Mouse (Mus musculus) adrenal gland, postnatal 4 days (tissue): ENCODE results near the gene Disc1. TPM values are rescaled to one million over a fixed set of nuclear protein-coding genes. Genes with fewer than 3 reads are reported as not detected.
A peak's percentile ranks its signal among the peaks of the same experiment; 100 is the strongest.

Source experiments
- DNase-seq, 2 experiments: peaks; one replicate each; pipeline ENCODE4 v3.0.0; 2021 to 2022; ENCODE audit warnings: low spot score in 2 of 2, mixed read lengths in 2 of 2
- total RNA-seq, 2 experiments: library from RNA; stranded (reverse); gene quantifications; 2 replicates each; pipeline ENCODE4 v1.2.3; 2021

The Disc1 gene
- total RNA-seq, 2 experiments from 2014 or later = 4.1 to 4.8 TPM

- peak in 1 of 2 experiments; percentile 39 for DNase-seq
These were observed 13.1 kb downstream of the Disc1 start for GRCm38 (mm10) chr8:125066913-125067595.

GRCm38 (mm10) chr8:125067596-125067960 is 13.6 kb downstream of the Disc1 start:
- DNase-seq = no peak

- no peak for DNase-seq
These were observed 14.3 kb downstream of the Disc1 start for GRCm38 (mm10) chr8:125068146-125068905.

GRCm38 (mm10) chr8:125069304-125069703 is 15.3 kb downstream of the Disc1 start:
- no peak for DNase-seq

- no peak for DNase-seq
These were observed 15.7 kb downstream of the Disc1 start for GRCm38 (mm10) chr8:125069733-125070132.

GRCm38 (mm10) chr8:125074141-125074540 is 20.1 kb downstream of the Disc1 start:
- no peak for DNase-seq

GRCm38 (mm10) chr8:125074581-125074980 is 20.6 kb downstream of the Disc1 start:
- DNase-seq = no peak

- no peak for DNase-seq
These were observed 21.4 kb downstream of the Disc1 start for GRCm38 (mm10) chr8:125075389-125075788.

GRCm38 (mm10) chr8:125077326-125077725 is 23.3 kb downstream of the Disc1 start:
- DNase-seq = no peak

GRCm38 (mm10) chr8:125078771-125079384 is 24.9 kb downstream of the Disc1 start:
- DNase-seq = no peak

GRCm38 (mm10) chr8:125080388-125081344 is 26.7 kb downstream of the Disc1 start:
- no peak for DNase-seq

- no peak for DNase-seq
These were observed 29.8 kb downstream of the Disc1 start for GRCm38 (mm10) chr8:125083746-125084145.

GRCm38 (mm10) chr8:125084523-125084922 is 30.5 kb downstream of the Disc1 start:
- no peak for DNase-seq

- peak in 1 of 2 experiments; percentile 30 for DNase-seq
These were observed 37.1 kb downstream of the Disc1 start for GRCm38 (mm10) chr8:125090889-125091740.

- no peak for DNase-seq
These were observed 43.1 kb downstream of the Disc1 start for GRCm38 (mm10) chr8:125097140-125097539.

GRCm38 (mm10) chr8:125098050-125098449 is 44.1 kb downstream of the Disc1 start:
- peak in 1 of 2 experiments; percentile 46 for DNase-seq

- no peak for DNase-seq
These were observed 48.3 kb downstream of the Disc1 start for GRCm38 (mm10) chr8:125102303-125102702.

GRCm38 (mm10) chr8:125113171-125113570 is 59.2 kb downstream of the Disc1 start:
- no peak for DNase-seq

GRCm38 (mm10) chr8:125113831-125114230 is 59.8 kb downstream of the Disc1 start:
- DNase-seq = no peak

- no peak for DNase-seq
These were observed 61.3 kb downstream of the Disc1 start for GRCm38 (mm10) chr8:125115321-125115720.
